Mouse (Mus musculus): Measurements from ENCODE around the gene Saa3.

DNA sequence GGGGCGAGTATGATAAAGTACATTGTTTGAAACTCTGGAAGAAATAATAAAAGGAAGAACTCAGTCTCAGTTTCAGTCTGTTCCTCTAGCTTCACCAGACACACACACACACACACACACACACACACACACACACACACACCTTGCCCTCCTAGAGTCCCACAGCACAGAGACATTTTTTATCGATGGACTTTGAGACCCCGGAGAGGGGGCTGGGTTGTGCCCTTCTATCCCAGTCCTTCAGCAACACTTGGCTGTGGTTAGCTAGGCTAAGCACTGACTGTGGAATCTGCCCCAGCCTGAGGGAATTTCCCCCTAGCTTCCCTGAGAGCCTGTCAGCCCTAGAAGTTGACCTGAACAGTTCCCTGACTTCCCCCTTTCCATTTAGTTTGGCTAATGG lies 8.3 kb upstream of the Saa3 start:
- TF ChIP-seq POLR2A (IDR thresholded peaks at IDR 0.05; ENCODE audit: borderline replicate concordance, control insufficient read depth, low read depth, low read length) (no peak), CTCF (IDR thresholded peaks at IDR 0.05; ENCODE audit: control insufficient read depth, insufficient read depth, low read length) (no peak)

Measured in bone marrow, adult 2 months (tissue).